Mouse (Mus musculus): ENCODE measurements around the gene Cacng5. TPM values are rescaled to one million over a fixed set of nuclear protein-coding genes. Genes with fewer than 3 reads are reported as not detected.

Cacng5 gene
- total and polyA plus RNA-seq, 2 experiments from 2014 or later = 21.4 to 26.9 TPM

GRCm38 (mm10) chr11:107833351-107834040 is 81.4 kb downstream of the Cacng5 start:
- DNase-seq (ENCODE audit: low spot score) = no peak
- H3K9ac ChIP-seq (replicated peaks; ENCODE audit: low read length) = no peak overlapping the region
- no peak for TF ChIP-seq CTCF (IDR thresholded peaks at IDR 0.05; ENCODE audit: low read depth)
- H3K36me3 ChIP-seq (ENCODE audit: insufficient read depth, low read length) = no peaks in the 10 kb centered on the region
- H3K4me3 ChIP-seq (ENCODE audit: low read length) = no peak overlapping the region
- H3K27ac ChIP-seq = no peak overlapping the region
- no peaks in the 10 kb centered on the region for H3K4me1 ChIP-seq (ENCODE audit: insufficient read depth, low read length)
- no peak overlapping the region for H3K4me2 ChIP-seq (ENCODE audit: low read depth, low read length)
- no peaks in the 10 kb centered on the region for H3K27me3 ChIP-seq (ENCODE audit: insufficient read depth, low read length)
- 51% methylated on average over 7 of the region's 7 CpGs for WGBS
- no peaks in the 10 kb centered on the region for H3K9me3 ChIP-seq (ENCODE audit: low read length)
- no peak for ATAC-seq

Other genes starting within 250 kb of the Cacng5 start
- gene Cacng1, start 198.5 kb downstream of the Cacng5 start, total RNA-seq (2014; rRNA removed) = 0.89 and 1.1 TPM in 2 replicates
- 0.66 and 0.68 TPM in 2 replicates for gene Cacng1, start 198.5 kb downstream of the Cacng5 start, polyA plus RNA-seq (2015; fragmentation: Nextera tagmentation; extraction: Ambion mirVana)
- 79.8 and 88.4 TPM in 2 replicates for gene Cacng4, start 120.5 kb downstream of the Cacng5 start, total RNA-seq (2014; rRNA removed)
- 43.8 and 46.4 TPM in 2 replicates for gene Cacng4, start 120.5 kb downstream of the Cacng5 start, polyA plus RNA-seq (2015; fragmentation: Nextera tagmentation; extraction: Ambion mirVana)

Data from hindbrain, postnatal 0 days (tissue).